Mouse (Mus musculus) right cerebral cortex, postnatal 36 days (tissue): ENCODE measurements at regions not wholly inside any gene's neighbourhood (a gene's known extent, or its start where the extent isn't known, plus 50 kb on each side); places are given as distances from the start of the nearest gene placed in this dataset.

ENCODE experiments used
- DNase-seq, 2 experiments: peaks; one replicate each; pipeline ENCODE4 v3.0.0; 2022; ENCODE audit warnings: low spot score in 2 of 2, mixed read lengths in 1 of 2

DNA sequence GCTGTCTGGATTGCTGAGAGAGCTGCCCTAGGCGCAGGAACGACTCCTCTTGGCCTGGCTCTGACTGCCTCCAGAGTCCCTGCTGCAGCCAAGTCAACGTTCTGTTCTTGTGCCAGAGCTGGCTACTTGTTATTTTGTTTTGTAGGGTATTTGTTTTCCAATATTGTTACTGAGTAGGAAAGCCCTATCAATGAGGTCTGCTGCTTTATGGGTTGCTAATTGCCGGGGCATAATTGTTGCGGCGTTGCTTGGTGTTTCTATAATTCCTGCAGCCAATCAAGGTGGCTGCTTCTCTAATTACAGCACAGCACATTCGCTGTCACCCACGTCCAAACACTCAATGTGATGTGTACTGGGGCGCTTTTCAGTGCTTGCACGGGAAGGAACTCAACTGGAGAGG is 589.4 kb downstream of the Tox3 start:
- DNase-seq = peak in 1 of 2 experiments; percentile 4

DNA sequence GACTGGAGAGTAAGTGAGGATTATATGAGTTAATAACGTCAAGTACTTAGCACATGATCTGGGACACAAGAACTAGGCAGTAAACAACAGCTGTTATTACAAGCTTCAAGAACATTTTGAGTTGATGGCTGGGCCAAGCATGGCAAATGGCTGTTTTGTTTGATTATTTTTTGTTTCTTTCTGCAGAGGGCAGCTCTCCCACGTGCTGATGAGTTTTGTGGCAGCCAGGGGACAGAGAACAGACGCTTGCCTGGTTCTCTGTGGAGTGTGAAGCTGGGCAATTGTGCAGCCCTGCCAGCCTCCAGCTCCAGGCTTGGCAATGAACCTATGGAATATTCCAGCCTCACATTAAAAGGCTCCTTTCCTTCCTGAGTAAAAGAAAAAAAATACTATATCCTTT is 592.2 kb downstream of the Tox3 start:
- DNase-seq = peak in 1 of 2 experiments; percentile 5

DNA sequence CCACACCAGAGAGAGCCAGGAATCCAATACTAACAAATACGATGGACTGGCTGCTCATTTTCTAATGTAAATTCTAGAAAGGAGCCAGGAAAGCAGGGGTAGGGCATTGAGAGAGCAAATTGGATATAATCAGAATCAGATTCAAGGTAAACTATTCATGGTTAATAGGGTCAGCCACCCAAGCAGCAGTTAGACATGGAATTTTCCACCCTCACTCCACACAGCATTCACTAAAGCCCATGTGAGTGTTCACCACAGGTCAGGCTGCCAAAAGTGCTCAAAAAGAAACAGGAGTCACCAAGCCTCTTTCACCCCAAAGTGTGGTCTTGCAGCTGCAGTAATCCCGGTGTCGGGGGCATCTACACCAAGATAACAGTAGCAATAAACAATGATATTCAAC is 596.9 kb downstream of the Tox3 start:
- no peak for DNase-seq

DNA sequence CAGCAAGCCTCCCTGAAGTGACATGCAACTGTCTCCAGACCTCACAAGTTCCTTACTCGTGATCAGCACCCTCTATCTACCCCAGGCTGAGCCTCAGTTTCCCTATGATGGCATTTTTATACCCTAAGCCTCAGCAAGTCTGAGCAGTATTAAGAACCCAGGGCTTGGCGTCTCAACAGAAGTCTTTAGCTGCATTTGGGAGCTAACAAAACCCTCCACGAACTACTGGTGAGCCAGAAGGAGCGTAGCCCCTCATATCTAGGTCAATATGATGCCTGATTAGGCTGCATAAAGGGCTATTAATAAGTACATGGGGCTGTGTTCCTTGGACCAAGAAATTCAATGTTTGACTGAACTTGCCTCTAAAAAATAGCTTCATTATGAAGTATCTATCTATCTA is 600.4 kb downstream of the Tox3 start:
- DNase-seq = no peak

DNA sequence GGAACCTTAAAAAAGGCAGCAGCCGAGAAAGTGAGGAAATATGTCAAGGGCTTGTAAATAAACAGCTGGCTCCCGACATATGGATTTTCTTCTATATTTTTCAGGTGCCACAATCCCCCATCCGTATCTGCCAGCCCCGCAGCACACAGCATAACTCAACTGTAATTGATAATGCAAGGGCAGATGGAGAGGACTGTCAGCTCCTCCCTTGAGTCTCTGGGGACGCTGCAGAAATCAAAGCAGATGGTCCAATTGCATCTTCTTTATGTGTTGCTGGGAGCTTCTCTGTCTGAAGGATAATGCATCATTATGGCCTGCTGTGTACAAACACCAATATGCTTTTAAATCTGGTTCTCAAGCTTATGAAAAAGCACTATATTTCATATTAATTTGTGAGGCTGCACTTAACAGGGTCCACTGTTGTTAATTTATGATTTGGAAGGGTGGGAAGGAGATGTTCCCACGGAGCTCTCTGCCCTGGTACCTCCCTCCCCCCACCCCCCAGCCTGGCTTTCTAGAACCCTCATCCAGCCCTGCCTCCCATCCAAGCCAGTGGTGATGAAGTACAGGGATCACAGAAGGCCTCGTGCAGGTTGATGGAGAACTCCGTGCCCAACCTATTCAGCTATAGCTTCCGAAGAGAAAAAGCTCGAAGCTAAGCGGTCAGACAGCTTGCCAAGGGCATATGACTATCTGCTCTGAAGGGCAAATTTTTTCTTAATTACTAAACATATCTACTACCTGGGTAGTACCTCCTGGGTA is 603.7 kb downstream of the Tox3 start:
- no peak for DNase-seq

DNA sequence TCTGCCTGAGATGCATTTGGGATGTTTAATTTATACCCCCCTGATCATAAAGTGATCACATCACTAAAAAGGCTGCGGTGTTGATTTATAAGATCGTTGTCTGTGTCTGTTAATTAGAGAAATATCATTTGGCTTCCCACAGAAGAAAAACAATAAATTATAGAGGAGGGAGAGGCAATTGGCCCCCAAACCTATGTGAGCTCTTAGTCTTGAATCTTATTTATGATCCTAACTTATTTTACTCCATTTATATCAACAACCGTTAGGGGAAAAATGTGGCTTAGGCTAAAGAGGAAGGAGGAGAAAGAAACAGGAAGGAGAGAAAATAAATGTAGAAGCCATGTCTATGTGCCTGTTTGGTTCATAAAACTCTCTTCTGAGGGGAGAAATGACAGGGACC is 609.5 kb downstream of the Tox3 start:
- no peak for DNase-seq

DNA sequence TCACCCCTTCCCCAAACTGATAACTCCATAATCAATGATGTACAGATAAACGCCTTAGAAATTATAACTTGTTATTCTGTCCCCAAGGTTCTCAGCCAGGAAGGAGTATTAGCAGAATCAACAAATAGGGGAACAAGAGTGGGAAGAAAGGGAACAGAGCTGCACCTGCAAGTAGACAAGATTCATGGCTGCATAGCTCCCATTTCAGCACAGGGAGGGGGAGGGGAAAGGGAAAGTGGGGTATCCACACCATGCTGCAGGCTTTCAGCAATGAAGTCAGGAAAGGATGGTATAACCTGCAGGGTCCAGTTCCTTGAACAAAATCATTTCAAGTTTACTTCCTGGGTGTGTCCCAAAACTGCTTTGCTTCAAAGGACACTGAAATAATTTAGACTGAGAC is 610.5 kb downstream of the Tox3 start:
- DNase-seq = no peak

DNA sequence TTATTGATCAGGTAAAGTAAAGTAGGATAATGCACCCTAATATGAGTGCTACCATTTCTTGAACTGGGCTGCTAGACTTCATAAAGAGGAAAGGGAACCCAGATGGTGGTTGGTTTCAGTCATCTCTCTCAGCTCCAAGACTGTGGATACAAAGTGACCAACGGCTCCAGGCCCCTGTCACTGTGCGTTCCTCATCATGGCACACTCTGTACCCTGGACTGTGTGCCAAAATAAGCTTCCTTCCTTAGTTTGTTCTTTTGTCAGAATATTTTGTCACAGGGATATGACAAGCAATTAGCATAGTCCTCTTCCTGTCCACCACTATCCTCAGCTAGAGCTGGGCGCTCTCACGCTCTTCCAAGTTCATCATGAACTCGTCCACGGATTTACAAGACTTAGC is 620.9 kb downstream of the Tox3 start:
- DNase-seq = no peak

DNA sequence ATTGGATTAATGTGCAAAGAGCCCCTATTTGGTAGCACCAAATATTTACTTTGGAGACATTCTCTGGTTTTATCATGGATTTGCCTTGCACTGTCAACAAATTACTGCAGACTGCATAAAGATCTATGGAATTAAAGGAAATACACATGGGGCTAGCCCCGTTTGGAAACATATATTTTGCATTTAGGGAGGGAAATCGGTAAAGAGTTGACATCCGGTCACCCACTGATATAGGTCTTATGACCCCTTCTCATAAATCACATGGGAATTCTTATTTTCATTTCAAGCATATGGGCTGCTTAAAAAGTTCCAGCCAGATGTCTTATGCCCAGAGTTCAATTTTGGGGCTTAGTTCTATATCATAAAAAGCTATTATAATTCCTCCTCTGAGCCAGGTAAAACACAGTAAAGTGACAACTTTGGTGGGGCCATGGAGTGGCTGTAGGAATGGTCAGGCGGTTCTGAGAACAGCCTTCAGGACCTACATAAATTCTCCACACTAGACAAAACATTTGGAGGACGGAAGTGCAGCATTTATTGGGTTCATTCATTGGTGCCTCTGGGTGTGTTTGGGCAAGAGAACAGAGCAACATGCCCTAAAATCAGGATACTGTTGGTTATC is 626.3 kb downstream of the Tox3 start:
- DNase-seq = no peak

DNA sequence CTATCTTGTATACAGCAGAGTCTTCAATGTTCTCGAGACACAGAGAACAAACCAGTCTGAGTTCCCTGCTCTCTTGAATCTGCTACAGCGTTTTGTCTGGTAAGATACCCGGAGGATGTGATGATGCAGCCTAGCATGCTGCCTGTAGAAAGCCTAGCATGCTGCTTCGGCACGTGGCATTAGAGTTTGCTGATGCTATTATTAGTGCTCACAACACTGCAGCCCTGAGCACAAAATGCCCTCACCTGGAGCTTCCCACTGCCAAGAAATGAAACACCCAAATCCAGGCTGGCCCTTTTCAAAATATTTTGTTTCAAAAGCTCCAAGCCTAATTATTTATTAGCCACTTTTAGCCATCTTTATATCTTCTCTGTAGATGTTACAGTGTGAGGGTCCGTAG is 634.3 kb downstream of the Tox3 start:
- DNase-seq = no peak

DNA sequence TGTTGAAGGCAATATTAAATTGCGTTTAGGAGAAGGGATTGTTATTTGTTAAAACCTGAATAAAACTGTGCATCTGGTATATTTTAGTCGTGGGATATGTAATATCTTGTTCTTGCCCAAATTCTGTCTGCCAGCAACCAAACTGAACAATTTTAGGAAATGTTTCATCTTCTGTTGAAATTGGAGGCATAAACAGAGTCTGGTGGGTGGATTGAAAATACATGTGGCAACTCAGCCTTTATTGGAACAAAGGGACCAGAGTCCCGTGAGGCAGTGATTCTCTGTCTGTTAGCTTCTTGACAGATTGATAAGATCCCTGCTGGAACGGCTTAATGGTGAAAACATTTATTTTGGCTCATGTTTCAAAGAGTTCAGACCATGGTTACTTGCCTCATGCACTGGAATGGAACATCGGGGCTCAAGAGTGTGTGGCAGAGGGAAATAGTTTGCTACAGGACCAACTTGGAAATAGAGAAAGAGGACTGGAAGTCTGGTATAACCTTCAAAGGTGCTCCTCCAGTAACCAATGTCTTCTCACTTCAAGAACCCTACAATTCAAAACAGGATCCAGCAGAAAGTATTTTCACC is 640.7 kb downstream of the Tox3 start:
- no peak for DNase-seq

DNA sequence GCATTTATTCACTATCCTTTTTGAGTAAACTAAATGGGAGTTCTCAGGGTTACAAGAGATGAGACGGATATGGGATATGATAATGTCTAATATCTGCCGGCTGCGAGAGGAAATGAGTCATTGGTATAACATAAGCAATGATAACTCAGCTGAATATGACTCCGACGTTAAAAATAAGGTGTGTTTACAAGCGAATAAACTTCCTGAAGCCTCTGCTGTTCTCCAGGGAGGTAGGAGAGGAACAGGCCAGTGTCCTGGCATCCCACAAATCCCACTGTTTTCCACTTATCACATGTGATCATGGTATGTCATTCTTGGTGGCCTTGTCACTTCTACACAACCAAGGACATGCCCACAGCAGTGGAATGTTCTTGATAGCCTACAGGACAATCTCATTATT is 641.7 kb upstream of the Sall1 start:
- DNase-seq = no peak

DNA sequence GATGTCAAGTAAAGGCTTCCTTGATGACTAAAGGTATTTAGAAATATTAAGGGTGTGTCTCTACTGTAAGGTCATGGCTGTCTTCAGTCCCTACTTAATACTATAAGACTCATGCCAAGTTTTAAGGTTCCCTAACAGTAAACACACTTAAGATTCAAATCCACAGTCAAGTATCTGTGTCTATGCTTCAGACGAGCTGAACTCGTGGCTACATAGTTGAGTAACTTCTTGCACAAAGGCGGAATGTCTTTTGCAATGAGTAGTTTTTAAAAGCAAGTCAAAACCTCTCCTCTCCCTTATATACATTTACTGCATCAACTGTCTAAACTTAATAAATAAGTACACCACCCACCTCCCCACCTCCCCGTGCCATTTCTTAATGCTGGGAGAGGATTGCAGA is 637.0 kb upstream of the Sall1 start:
- no peak for DNase-seq

DNA sequence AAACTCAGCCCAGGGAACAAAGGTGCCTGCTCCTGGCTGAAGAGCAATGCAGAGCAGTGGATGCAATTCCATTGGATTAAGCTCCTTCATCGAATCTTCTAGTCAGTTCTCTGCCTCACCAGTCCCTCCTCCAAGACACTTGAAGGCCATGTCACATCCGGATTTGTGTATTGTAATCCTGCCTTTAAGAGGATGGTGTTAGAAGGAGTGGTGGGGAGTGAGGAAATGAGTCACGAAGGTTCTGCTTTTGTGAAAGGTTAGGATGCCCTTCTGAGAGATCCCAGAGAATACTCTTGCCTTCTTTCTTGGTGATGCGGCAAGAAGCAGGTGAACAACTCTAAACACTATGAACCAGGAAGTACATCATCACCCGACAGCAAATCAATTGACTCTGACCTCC is 636.4 kb upstream of the Sall1 start:
- no peak for DNase-seq

DNA sequence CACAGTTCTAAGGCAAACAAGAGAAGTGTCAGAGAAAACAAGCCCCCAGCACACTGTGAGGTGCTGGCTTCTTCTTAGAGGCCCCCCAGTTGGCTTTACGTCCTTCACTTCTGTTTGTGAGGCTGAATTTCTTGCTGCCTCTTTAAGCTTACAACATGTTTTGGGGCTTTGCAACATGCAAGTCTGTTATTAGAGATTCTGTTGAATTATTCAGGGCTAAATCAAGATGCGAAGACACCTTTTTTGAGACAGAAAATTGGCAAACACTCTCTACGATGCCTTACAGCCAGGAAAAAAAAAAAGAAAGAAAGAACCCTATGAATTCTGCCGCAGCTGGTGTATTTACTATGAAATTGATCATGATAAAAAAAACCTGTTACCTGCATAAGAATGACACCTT is 635.6 kb upstream of the Sall1 start:
- DNase-seq = no peak

DNA sequence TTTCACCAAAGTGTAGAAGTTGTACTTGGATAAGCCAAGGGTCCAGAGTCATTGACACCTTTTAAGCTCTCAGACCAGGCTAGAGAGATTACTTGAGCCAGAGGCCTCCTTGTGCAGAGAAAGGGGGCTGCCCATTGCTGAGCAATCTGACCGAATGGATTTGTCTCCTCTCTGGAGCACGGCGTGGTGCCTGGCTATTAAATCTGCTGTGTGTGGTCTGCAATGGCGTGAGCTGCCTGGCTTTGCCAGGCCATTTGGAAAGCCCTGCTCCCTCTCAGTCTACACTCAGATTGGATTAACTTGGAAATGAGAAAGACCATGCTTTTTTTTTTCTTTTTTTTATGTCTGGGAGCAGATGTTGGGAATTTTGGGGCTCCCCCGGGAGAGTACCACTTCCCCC is 633.3 kb upstream of the Sall1 start:
- DNase-seq = no peak

DNA sequence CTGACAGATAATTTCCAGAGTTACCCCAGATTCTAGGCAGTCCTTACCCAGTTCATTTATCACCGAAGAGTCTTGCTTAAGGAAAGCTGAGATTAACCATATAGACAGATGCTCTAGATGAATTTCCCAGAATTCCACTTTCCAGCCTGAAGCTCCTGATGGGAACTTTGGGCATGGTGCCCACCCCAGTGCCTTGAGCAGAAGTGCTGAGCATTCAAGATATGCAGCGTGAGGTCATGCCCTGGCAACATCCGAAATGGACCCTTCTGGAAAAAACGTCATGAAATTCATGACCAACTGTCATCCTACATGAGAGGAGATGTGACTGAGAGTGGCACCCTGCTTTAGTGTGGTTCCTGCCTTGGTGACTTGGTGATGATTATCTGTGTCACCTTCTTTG is 629.9 kb upstream of the Sall1 start:
- DNase-seq = no peak

DNA sequence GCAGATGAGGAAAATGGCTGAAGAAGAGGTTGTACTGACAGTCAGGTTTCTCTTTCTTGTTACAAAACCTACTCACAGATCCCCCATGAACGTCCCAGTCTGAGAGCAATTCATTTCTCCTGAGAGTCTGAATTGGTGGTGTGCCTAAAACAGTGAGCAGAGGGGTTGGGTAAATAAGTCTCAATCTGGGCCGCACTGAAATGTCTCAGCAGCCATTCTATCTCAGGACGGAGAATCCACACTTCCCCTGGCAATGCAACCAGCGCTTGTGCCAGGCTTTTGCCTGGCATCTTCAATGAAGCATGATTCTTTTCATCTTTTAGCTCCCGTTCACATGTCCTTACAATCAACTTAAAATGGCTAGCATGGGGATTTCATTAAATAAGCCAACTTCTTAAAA is 628.7 kb upstream of the Sall1 start:
- no peak for DNase-seq

DNA sequence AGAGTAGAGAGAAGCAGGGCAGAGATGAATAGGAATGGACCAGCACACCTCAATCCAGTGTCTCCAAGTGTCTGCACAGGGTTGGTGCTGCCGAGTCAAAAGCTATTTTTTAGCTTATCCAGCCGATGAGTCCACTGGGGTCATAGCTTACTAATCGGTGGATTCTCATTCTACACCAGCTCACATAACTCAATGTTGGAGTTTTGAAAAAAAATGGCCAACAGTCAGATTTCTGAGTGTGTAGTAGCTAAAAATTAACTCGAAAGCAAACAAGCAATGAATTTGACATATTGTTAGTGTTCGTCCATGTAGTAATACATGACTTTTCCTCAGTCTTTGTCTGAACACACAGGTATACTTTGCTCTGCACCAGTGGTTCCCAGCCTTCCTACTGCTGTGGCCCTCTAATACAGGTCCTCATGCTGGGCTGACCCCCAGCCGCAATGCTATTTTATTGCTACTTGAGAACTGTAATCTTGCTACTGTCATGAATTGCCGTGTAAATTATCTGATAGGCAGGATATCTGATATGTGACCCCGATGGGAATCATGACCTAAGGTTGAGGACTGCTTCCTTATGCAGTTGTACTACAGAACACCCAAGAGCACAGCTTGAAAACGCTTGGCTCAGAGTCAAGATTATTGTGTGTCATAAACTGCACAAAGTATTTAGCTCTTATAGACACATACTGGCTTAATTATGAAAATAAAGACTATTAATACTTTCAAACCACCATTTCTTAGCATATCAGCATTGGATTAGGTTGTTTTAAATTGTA is 621.1 kb upstream of the Sall1 start:
- no peak for DNase-seq

DNA sequence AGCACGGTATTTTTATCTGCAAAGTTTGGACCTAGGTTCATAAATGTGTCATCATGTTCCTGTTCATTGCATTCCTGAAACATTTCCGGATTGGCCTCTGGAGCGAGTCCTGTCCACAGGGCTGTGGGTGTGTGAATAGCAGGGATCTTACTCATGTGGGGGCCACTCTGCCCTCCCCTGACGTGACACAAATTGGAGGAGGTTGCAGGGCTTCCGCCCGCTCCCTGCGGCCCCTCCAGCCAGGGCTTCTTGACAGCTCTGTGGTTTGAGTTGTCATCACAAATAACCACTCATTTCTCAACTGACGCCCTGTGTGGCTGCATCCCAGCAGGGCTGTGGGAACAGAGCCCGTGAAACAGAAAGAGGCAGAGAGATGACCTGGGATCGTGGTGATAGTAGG is 619.9 kb upstream of the Sall1 start:
- DNase-seq = no peak

DNA sequence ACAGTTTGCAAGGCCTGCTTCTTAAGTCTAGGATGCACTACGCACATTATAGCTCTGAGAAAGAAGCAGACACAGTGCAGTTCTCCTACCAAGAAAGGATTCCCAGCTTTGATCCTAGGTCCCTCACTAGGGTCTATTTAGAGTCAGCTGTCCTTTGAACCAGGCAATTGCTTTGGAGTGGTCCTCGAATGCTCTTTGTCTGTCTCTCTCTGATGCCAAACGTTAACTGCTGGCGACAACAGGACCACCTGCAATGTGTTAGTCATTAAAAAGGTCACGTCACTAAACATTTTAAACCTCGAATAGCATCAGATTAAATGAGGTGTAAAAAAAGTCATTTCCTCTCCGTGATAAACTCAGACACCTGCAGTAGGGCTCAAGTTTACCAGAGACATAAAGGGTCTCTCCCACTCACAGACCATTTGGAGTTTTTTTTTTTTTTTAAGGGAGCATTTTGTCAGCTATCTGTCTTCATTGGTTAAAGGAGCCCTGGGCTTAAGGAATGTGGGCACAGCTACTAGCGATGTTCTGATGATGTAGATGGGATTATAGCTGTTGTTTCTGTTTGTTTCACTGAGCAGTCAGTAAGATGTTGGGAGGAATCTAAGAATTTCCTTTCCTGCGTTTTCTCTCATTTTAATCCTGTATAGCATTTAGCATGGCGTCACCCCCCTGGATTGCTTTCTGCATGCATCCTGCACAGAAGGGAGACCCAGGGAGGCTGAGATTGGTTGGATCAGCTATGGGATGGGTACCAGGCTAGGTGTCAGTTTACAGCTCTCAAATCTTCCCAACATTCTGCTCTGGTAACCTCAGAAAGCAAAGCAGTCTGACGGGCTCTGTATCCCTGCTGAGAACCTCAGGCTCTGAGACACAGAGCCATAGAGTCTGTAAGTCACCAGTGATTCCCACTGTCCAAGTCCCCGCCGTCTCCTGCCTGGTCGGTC is 615.3 kb upstream of the Sall1 start:
- no peak for DNase-seq

DNA sequence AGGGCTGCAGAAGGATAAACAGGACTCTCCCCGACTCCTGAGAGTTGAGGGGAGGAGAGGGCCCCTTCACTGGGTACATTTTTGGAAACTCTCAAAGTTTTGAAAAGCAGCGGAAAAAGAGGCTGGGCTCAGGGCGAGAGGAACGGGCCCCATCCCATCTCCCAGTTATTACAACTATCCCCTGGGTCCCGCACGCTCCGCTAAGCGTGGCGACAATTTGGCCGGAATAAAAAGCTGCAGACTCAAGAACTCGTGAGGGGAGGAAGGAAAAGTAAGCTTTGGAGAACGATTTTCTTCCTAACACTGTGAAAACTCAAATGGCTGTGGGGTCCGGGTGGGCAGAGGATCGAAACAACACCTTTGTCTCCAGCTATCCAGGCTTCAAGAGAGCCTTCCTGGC is 611.4 kb upstream of the Sall1 start:
- no peak for DNase-seq
